15 mouse cellular contexts compared by ENCODE assay signal in the genomic region with DNA sequence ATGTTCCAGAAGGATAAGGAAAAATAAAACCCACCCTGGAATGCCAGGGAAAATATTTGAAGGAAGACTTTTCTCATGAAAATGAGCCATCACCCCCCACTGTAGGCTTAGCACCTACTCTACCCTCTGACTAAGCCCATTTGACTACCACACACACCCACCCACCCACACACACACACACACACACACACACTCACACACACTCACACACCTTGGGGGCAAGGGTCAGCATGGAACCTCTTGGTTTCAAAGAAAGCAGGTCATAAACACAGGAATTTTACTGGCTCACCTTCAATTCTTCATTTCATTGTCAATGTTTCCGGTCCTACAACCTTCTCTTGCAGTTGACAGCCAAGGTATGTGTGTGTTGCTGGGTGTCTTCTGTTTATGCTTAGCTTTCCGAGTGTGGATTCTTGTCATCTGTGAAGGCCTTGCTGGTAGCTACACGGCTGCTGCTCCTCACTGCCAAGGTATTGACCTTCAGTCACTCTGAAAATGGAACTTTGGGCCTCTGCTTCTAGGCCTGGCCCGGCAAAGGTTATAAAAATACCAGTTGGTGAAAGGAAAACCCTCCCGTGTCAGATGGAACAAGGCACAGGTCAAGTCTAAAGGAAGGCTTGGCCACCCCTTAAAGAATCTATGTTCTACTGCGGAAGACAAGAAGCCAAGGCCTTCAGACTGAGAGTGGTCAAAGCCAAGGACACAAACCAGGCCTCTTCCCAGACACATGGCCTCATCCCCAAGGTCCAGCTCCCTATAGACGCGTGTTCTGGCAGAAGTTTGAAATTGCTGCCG.
DNase-seq lines count a peak whose midpoint lies in the region; ATAC-seq lines count a peak whose summit lies in the region.
"Had no signal": no experiment of that assay in that cellular context is flagged by ENCODE, and none has a peak within 500 bp of the region (broad histone marks: within the 10 kb centered on the region; RNA-seq: fewer than 3 reads in every experiment).

No protein-coding gene starts in this region.

- H3K9ac ChIP-seq in forebrain, embryonic 11.5 days (ENCODE audit: low read length): no peak overlapping the region
- H3K9ac ChIP-seq: forebrain, embryonic 13.5 days; kidney, embryonic 15.5 days; liver, embryonic 14.5 days had no signal

- no peaks in the 10 kb centered on the region; the same call in 1 of the 2 replicates for H3K27me3 ChIP-seq in forebrain, embryonic 10.5 days (ENCODE audit: poor library complexity, severe bottlenecking)
- no peaks in the 10 kb centered on the region for H3K27me3 ChIP-seq in forebrain, embryonic 11.5 days (ENCODE audit: control insufficient read depth, insufficient read depth, low read length)
- H3K27me3 ChIP-seq: CH12.LX; forebrain, embryonic 13.5 days; kidney, embryonic 15.5 days had no signal

- H3K9me3 ChIP-seq in forebrain, embryonic 10.5 days: no peaks in the 10 kb centered on the region
- no peaks in the 10 kb centered on the region for H3K9me3 ChIP-seq in forebrain, embryonic 11.5 days (ENCODE audit: control insufficient read depth, low read length)
- H3K9me3 ChIP-seq: forebrain, embryonic 13.5 days; kidney, embryonic 15.5 days had no signal

- ATAC-seq in forebrain, embryonic 11.5 days (replicated peaks; ENCODE audit: low FRiP score): no peak
- ATAC-seq: forebrain, embryonic 13.5 days; midbrain, embryonic 16.5 days had no signal

- 76% methylated on average over 9 of the region's 9 CpGs for WGBS in forebrain, embryonic 10.5 days
- WGBS in forebrain, embryonic 11.5 days: 83% methylated on average over 9 of the region's 9 CpGs

- H3K4me2 ChIP-seq in forebrain, embryonic 11.5 days (ENCODE audit: low read depth, low read length, severe bottlenecking): no peak overlapping the region
- H3K4me2 ChIP-seq: forebrain, embryonic 13.5 days; kidney, embryonic 15.5 days had no signal

- DNase-seq in forebrain, embryonic 10.5 days (ENCODE audit: extremely low spot score, low spot score): no peak
- no peak for DNase-seq in forebrain, embryonic 11.5 days (ENCODE audit: low spot score)
- DNase-seq in heart, postnatal 4 days: peak; percentile 32
- no peak for DNase-seq in heart, adult 18-20 months
- peak; percentile 80 for DNase-seq in adrenal gland, adult 2 months
- no peak for DNase-seq in urinary bladder, postnatal 14 days (ENCODE audit: low spot score)
- DNase-seq in layer of hippocampus, adult 9-10 months (ENCODE audit: low spot score): no peak
- DNase-seq: cerebellum, adult 9-11 months; layer of hippocampus, postnatal 36 days had no signal

- H3K27ac ChIP-seq in forebrain, embryonic 10.5 days: 0 out of 2 replicates have a peak overlapping the region, but pooled peaks have one; percentile 1
- no peak overlapping the region for H3K27ac ChIP-seq in forebrain, embryonic 11.5 days (ENCODE audit: low read depth, low read length)
- H3K27ac ChIP-seq in brown adipose tissue, adult 24 weeks (replicated peaks; ENCODE audit: low read depth, low read length): peak overlapping the region; percentile 100
- H3K27ac ChIP-seq: forebrain, embryonic 13.5 days; kidney, embryonic 15.5 days; liver, embryonic 14.5 days had no signal

- H3K36me3 ChIP-seq in forebrain, embryonic 10.5 days (replicated peaks): no peaks in the 10 kb centered on the region
- H3K36me3 ChIP-seq in forebrain, embryonic 11.5 days (ENCODE audit: control insufficient read depth, insufficient read depth, low read length): no peaks in the 10 kb centered on the region
- H3K36me3 ChIP-seq: kidney, embryonic 15.5 days had no signal

- peaks cover 22% of the 10 kb centered on the region for H3K4me1 ChIP-seq in forebrain, embryonic 10.5 days
- H3K4me1 ChIP-seq in forebrain, embryonic 11.5 days (replicated peaks; ENCODE audit: control insufficient read depth, insufficient read depth, low read length): no peaks in the 10 kb centered on the region
- H3K4me1 ChIP-seq in brown adipose tissue, adult 24 weeks (ENCODE audit: control insufficient read depth, insufficient read depth, insufficient read length, low read length): peaks cover 11% of the 10 kb centered on the region
- H3K4me1 ChIP-seq: forebrain, embryonic 13.5 days; kidney, embryonic 15.5 days had no signal

- H3K4me3 ChIP-seq in forebrain, embryonic 10.5 days: no peak overlapping the region
- H3K4me3 ChIP-seq in forebrain, embryonic 11.5 days (ENCODE audit: low read depth, low read length): no peak overlapping the region
- peak overlapping the region; percentile 76 for H3K4me3 ChIP-seq in brown adipose tissue, adult 24 weeks (ENCODE audit: insufficient read depth, low read depth, low read length)
- H3K4me3 ChIP-seq: forebrain, embryonic 13.5 days; kidney, embryonic 15.5 days had no signal

Comparison
In these comparisons a context has a peak if more than half of its experiments do, and no peak if none do; other contexts are left out.
1. DNase-seq: peak in heart, postnatal 4 days (single experiment) and adrenal gland, adult 2 months (single experiment); none in forebrain, embryonic 10.5 days (single experiment), forebrain, embryonic 11.5 days (single experiment), heart, adult 18-20 months (0 of 2), urinary bladder, postnatal 14 days (single experiment) and layer of hippocampus, adult 9-10 months (single experiment).